Mouse (Mus musculus) megakaryocyte, embryonic 14.5 days (primary cell): ENCODE data around the gene Ctdnep1. TPM values are rescaled to one million over a fixed set of nuclear protein-coding genes. Genes with fewer than 3 reads are reported as not detected.

ENCODE experiments used
- H3K27me3 ChIP-seq: replicated peaks from 2 replicates; pipeline ENCODE3; 2012; ENCODE audit warnings: inconsistent platforms
- H3K36me3 ChIP-seq: replicated peaks from 2 replicates; pipeline ENCODE3; 2012; ENCODE audit warnings: low read length, inconsistent platforms, mixed read lengths
- H3K4me1 ChIP-seq: 2 replicates; pipeline ENCODE4 v1.6.1; 2012; ENCODE audit warnings: inconsistent platforms
- H3K4me3 ChIP-seq: replicated peaks from 2 replicates; pipeline ENCODE3; 2012; ENCODE audit warnings: moderate library complexity, mild to moderate bottlenecking, inconsistent platforms
- H3K9me3 ChIP-seq: 2 replicates; pipeline ENCODE4 v1.6.1; 2012; ENCODE audit warnings: inconsistent platforms
- FLI1 ChIP-seq: IDR thresholded peaks from 2 replicates; pipeline ENCODE4 v1.6.1; 2012; ENCODE audit warnings: low read length, inconsistent platforms, mixed read lengths
- GATA1 ChIP-seq: IDR thresholded peaks from 3 replicates; pipeline ENCODE4 v1.6.1; 2012; ENCODE audit warnings: mixed read lengths, low read length, inconsistent platforms, borderline replicate concordance
- polyA plus RNA-seq: library from polyadenylated mRNA; stranded (reverse); fragments of >175 nt; gene quantifications from 2 replicates; pipeline ENCODE4 v1.2.3, GENCODE M21; 2012; ENCODE audit warnings: low replicate concordance; ENCODE audit not compliant: insufficient read depth

Ctdnep1 gene
- polyA plus RNA-seq, 1 experiment: 289 TPM

DNA sequence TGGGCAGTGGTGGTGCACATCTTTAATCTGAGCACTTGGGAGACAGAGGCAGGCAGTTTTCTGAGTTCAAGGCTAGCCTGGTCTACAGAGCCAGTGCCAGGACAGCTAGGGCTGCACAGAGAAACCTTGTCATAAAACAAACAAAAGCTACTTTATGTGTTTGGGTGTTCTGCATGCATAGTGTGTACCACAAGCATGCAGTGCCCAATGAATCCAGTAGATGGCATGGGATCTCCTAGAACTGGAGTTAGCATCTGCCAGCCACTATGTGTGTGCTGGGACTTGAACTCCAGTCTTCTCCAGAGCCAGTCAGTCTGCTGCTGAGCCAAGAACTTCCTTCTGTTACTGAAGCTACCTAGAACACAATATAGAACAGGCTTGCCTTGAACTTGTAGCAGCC is 20.9 kb downstream of the Ctdnep1 start:
- Histone ChIP-seq H3K9me3 (no peaks in the 10 kb centered on the region), H3K27me3 (no peaks in the 10 kb centered on the region), H3K4me3 (peak overlapping the region; percentile 55), H3K4me1 (peaks cover 74% of the 10 kb centered on the region), H3K36me3 (peaks cover 60% of the 10 kb centered on the region)
- no peak for TF ChIP-seq FLI1
- TF ChIP-seq GATA1: no peak

GRCm38 (mm10) chr11:70002471-70002870 is 21.5 kb downstream of the Ctdnep1 start:
- peaks cover 76% of the 10 kb centered on the region for H3K4me1 ChIP-seq
- H3K4me3 ChIP-seq: peak overlapping the region; percentile 55
- no peaks in the 10 kb centered on the region for H3K27me3 ChIP-seq
- H3K36me3 ChIP-seq: peaks cover 65% of the 10 kb centered on the region
- no peak for TF ChIP-seq GATA1
- no peak for TF ChIP-seq FLI1
- H3K9me3 ChIP-seq: no peaks in the 10 kb centered on the region

DNA sequence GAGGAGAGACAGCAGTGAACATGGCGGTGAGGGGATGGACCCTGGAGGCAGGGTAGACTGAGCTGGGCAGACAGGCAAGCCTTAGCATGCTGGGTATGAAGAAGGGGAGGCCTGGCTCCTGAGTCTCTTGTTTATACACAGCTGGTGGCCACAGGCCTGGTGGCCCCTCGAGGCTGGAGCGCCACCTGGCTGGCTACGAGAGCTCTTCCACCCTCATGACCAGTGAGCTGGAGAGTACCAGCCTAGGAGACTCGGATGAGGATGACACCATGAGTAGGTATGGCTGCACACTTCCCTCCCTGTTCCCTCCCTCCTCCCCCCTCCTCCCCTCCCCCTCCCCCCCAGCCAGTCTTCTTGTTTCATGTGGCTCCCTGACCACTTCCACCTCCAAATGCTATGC is 24.6 kb downstream of the Ctdnep1 start:
- Histone ChIP-seq H3K4me1 (peaks cover 47% of the 10 kb centered on the region), H3K9me3 (no peaks in the 10 kb centered on the region), H3K36me3 (peaks cover 68% of the 10 kb centered on the region), H3K27me3 (no peaks in the 10 kb centered on the region), H3K4me3 (no peak overlapping the region)
- no peak for TF ChIP-seq FLI1

GRCm38 (mm10) chr11:70010033-70010432 is 29.1 kb downstream of the Ctdnep1 start:
- Histone ChIP-seq H3K36me3 (peaks cover 92% of the 10 kb centered on the region), H3K4me3 (no peak overlapping the region), H3K9me3 (no peaks in the 10 kb centered on the region), H3K27me3 (no peaks in the 10 kb centered on the region), H3K4me1 (peaks cover 32% of the 10 kb centered on the region)
- TF ChIP-seq FLI1 (no peak), GATA1 (no peak)

DNA sequence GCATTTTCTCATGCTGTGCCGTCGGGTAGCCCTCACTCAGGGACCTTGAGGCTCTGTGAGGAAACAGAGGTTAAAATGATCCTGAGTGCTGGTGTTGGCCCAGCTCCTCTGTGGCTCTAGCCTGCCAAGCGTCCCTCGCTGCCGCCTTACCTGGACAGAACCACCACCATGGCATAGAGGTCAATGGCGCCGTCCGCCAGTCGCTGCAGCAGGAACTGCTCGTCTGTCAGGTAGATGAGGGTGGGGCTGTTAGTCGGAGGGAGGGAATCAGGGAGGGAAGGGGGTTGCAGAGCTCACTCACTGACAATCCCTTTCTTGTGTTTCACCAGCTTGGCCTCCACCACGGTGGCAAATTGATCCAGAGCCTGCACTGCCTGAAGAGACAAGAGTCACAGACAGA is 29.6 kb downstream of the Ctdnep1 start:
- Histone ChIP-seq H3K9me3 (no peaks in the 10 kb centered on the region), H3K36me3 (peaks cover 87% of the 10 kb centered on the region), H3K4me3 (no peak overlapping the region), H3K4me1 (peaks cover 34% of the 10 kb centered on the region), H3K27me3 (no peaks in the 10 kb centered on the region)
- TF ChIP-seq GATA1 (no peak), FLI1 (no peak)

- no peak for TF ChIP-seq FLI1
- no peak for TF ChIP-seq GATA1
- no peaks in the 10 kb centered on the region for H3K27me3 ChIP-seq
- H3K36me3 ChIP-seq: peaks cover 83% of the 10 kb centered on the region
- H3K4me3 ChIP-seq: no peak overlapping the region
- peaks cover 34% of the 10 kb centered on the region for H3K4me1 ChIP-seq
- H3K9me3 ChIP-seq: no peaks in the 10 kb centered on the region
These were observed 30.0 kb downstream of the Ctdnep1 start for GRCm38 (mm10) chr11:70010961-70011360.

GRCm38 (mm10) chr11:70012931-70013330 is 32.0 kb downstream of the Ctdnep1 start:
- TF ChIP-seq GATA1: no peak
- TF ChIP-seq FLI1: no peak

GRCm38 (mm10) chr11:70013408-70013807 is 32.5 kb downstream of the Ctdnep1 start:
- peaks cover 59% of the 10 kb centered on the region for H3K36me3 ChIP-seq
- TF ChIP-seq GATA1: no peak
- no peak for TF ChIP-seq FLI1
- H3K4me3 ChIP-seq: no peak overlapping the region
- H3K9me3 ChIP-seq: no peaks in the 10 kb centered on the region
- peaks cover 50% of the 10 kb centered on the region for H3K4me1 ChIP-seq
- H3K27me3 ChIP-seq: no peaks in the 10 kb centered on the region

More at GRCm38 (mm10) chr11:70012931-70013330, 32.0 kb downstream of the Ctdnep1 start:
- Histone ChIP-seq H3K9me3 (no peaks in the 10 kb centered on the region), H3K4me1 (peaks cover 45% of the 10 kb centered on the region), H3K27me3 (no peaks in the 10 kb centered on the region), H3K4me3 (no peak overlapping the region), H3K36me3 (peaks cover 63% of the 10 kb centered on the region)

GRCm38 (mm10) chr11:70014051-70014450 is 33.1 kb downstream of the Ctdnep1 start:
- TF ChIP-seq FLI1: no peak
- H3K4me3 ChIP-seq: no peak overlapping the region
- no peaks in the 10 kb centered on the region for H3K9me3 ChIP-seq
- H3K27me3 ChIP-seq: no peaks in the 10 kb centered on the region
- H3K36me3 ChIP-seq: peaks cover 52% of the 10 kb centered on the region
- peaks cover 56% of the 10 kb centered on the region for H3K4me1 ChIP-seq

GRCm38 (mm10) chr11:70014880-70015558 is 34.1 kb downstream of the Ctdnep1 start, which contains the start of gene Acadvl:
Gene Acadvl, minus strand, starts transcription at chr11:70015411.
- TF ChIP-seq GATA1 (no peak), FLI1 (no peak)
- peaks cover 42% of the 10 kb centered on the region for H3K36me3 ChIP-seq
- peaks cover 66% of the 10 kb centered on the region for H3K4me1 ChIP-seq
- peak within 1 kb of the TSS; percentile 93 for H3K4me3 ChIP-seq
- no peaks in the 10 kb centered on the region for H3K9me3 ChIP-seq
- H3K27me3 ChIP-seq: no peaks in the 10 kb centered on the region
